Mouse (Mus musculus) limb, embryonic 10.5 days (tissue): Measurements from ENCODE around the gene Dbx1. TPM values are rescaled to one million over a fixed set of nuclear protein-coding genes. Genes with fewer than 3 reads are reported as not detected.
A peak's percentile ranks its signal among the peaks of the same experiment; 100 is the strongest.

ENCODE experiments used
- DNase-seq: peaks from one replicate; pipeline ENCODE4 v3.0.0-alpha.2; 2017; ENCODE audit warnings: low spot score
- H3K27ac ChIP-seq: fragments of 300-500 bp; sonication (generic); 2 replicates; pipeline ENCODE4 v1.5.1; 2016; ENCODE audit warnings: mild to moderate bottlenecking
- H3K27me3 ChIP-seq: fragments of 300-500 bp; sonication (generic); 2 replicates; pipeline ENCODE4 v1.6.1; 2016; ENCODE audit warnings: low read depth, mild to moderate bottlenecking; ENCODE audit not compliant: poor library complexity, severe bottlenecking
- H3K36me3 ChIP-seq: fragments of 300-500 bp; sonication (generic); 2 replicates; pipeline ENCODE4 v1.6.1; 2016; ENCODE audit warnings: mild to moderate bottlenecking, moderate library complexity
- H3K4me1 ChIP-seq: fragments of 300-500 bp; sonication (generic); 2 replicates; pipeline ENCODE4 v1.6.1; 2016
- H3K4me3 ChIP-seq: fragments of 300-500 bp; sonication (generic); 2 replicates; pipeline ENCODE4 v1.5.1; 2016; ENCODE audit warnings: mild to moderate bottlenecking, moderate library complexity
- H3K9me3 ChIP-seq: fragments of 300-500 bp; sonication (generic); replicated peaks from 2 replicates; pipeline ENCODE4 v1.6.1; 2016; ENCODE audit warnings: mild to moderate bottlenecking
- WGBS: fragments of 180-500 bp; shearing (Covaris S2); methylation state at CpG from one replicate; pipeline ENCODE4 v1.1.7; 2016; 5-methylcytosine and 5-hydroxymethylcytosine counted together
- polyA plus RNA-seq: library from polyadenylated mRNA; unstranded; fragments of >200 nt; fragmentation: Nextera tagmentation; extraction: Ambion mirVana; gene quantifications from 2 replicates; pipeline ENCODE4 v1.2.1, GENCODE M21; 2016

Gene Dbx1
- polyA plus RNA-seq, 1 experiment from 2014 or later = not detected

DNA sequence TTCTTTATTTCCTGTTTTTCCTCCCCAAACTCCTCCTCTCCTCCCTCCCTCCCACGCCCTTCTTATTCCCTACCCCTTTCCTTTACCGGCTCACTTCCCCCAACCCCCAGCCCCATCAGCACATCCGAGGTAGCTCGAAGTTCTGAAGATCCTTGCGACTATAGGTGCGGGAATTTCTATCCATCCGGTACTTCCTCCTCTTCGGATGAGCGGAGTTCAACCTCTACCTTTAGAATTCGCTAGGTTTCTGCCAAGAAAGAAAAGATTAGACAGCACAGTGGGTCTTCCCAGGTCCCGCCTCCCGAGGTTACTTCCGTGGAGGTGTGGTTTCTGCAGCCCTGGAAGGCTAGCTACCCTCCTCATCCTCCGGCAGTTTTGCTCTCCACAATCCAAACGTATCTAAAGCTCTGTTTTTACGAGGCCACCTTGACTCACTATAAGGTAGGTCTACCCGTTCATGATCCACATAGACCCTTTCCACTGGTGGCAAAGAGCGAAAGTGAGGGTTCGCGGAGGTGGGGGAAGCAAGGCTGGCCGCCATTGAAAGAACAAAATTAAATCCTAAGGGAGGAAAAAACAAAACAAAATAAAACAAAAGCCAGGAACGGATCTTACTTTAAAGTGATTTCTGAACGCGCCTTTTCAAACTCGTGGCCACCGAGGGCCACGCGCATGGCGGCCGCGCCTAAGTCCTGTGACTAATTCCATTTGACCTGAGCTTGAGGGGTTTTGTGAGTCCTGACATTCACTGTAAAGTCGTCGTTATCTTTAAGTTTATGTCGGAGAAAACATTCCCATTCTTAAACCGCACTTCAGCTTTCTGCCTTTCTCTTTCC is 2.5 kb upstream of the Dbx1 start:
- 2% methylated on average over 35 of the region's 35 CpGs for WGBS
- DNase-seq = peak; percentile 45
- H3K27ac ChIP-seq = no peak overlapping the region

DNA sequence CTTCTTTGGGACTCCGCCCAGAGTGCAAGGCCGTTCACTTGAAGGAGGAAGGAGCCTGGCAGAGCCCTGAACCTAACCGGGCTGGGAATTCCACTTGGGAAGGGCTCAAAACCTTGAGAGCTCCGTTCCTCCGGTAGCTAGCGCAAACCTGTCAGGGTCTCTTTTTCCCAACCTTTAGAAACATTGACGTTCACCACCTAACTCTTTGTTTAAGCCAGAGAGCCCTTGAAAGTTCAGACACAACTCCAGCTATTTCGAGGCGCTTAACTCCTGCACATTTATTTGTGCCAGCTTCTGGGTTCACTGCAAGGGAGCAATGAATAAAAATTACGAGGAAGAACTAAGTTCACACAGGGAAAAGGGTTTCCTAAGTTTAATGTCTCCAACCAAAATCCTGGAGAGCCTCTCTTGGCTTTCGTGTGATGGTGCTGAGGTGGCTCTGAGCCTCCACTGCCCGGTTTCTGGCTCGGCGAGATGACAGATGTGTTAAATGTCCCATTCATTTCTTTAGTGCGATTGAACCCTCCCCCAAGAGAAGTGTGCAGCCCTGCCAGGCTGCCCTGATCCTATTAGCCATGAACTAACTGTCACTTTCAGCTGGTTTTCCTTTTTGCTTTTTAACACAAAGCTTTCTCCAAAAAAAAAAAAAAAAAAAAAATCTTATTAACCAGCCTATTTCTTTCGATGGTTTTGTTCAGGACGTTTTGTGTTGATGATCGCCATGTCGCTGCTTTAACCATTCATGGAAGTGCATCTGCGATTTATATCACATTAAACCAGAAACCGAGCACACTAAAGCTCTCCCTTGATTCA is 1.4 kb upstream of the Dbx1 start:
- H3K4me1 ChIP-seq = peaks cover 38% of the 10 kb centered on the region
- H3K27me3 ChIP-seq = peaks cover 100% of the 10 kb centered on the region
- peak; percentile 49 for DNase-seq
- H3K9me3 ChIP-seq = no peaks in the 10 kb centered on the region
- no peak overlapping the region for H3K27ac ChIP-seq
- under 1% methylated on average over 21 of the region's 21 CpGs for WGBS
- H3K36me3 ChIP-seq = no peaks in the 10 kb centered on the region
- H3K4me3 ChIP-seq = no peak overlapping the region

More for the DNA sequence above, 2.5 kb upstream of the Dbx1 start:
- Histone ChIP-seq H3K27me3 (peaks cover 93% of the 10 kb centered on the region), H3K9me3 (no peaks in the 10 kb centered on the region), H3K36me3 (no peaks in the 10 kb centered on the region), H3K4me1 (peaks cover 27% of the 10 kb centered on the region), H3K4me3 (peak overlapping the region; percentile 36)

GRCm38 (mm10) chr7:49637281-49637680 is 632 bp upstream of the Dbx1 start:
- Histone ChIP-seq H3K9me3 (no peaks in the 10 kb centered on the region), H3K4me1 (peaks cover 41% of the 10 kb centered on the region), H3K27me3 (peaks cover 100% of the 10 kb centered on the region), H3K27ac (no peak overlapping the region), H3K4me3 (no peak overlapping the region), H3K36me3 (no peaks in the 10 kb centered on the region)
- no peak for DNase-seq
- under 1% methylated on average over 9 of the region's 9 CpGs for WGBS

- H3K4me1 ChIP-seq = peaks cover 43% of the 10 kb centered on the region
These were observed 678 bp downstream of the Dbx1 start for GRCm38 (mm10) chr7:49635971-49636370.

GRCm38 (mm10) chr7:49635074-49635621 is 1.5 kb downstream of the Dbx1 start:
- Histone ChIP-seq H3K4me1 (peaks cover 42% of the 10 kb centered on the region), H3K27me3 (peaks cover 100% of the 10 kb centered on the region), H3K36me3 (no peaks in the 10 kb centered on the region), H3K9me3 (no peaks in the 10 kb centered on the region), H3K27ac (no peak overlapping the region), H3K4me3 (no peak overlapping the region)
- peak; percentile 69 for DNase-seq
- WGBS = under 1% methylated on average over 35 of the region's 35 CpGs

More at GRCm38 (mm10) chr7:49635971-49636370, 678 bp downstream of the Dbx1 start:
- Histone ChIP-seq H3K4me3 (no peak overlapping the region), H3K27ac (no peak overlapping the region), H3K9me3 (no peaks in the 10 kb centered on the region), H3K27me3 (peaks cover 100% of the 10 kb centered on the region), H3K36me3 (no peaks in the 10 kb centered on the region)
- WGBS = under 1% methylated on average over 22 of the region's 22 CpGs
- peak; percentile 55 for DNase-seq

GRCm38 (mm10) chr7:49634291-49635073 is 2.2 kb downstream of the Dbx1 start:
- Histone ChIP-seq H3K27me3 (peaks cover 100% of the 10 kb centered on the region), H3K4me3 (peak overlapping the region; percentile 39), H3K4me1 (peaks cover 38% of the 10 kb centered on the region), H3K36me3 (no peaks in the 10 kb centered on the region), H3K27ac (no peak overlapping the region), H3K9me3 (no peaks in the 10 kb centered on the region)
- no peak for DNase-seq
- WGBS = under 1% methylated on average over 26 of the region's 26 CpGs

DNA sequence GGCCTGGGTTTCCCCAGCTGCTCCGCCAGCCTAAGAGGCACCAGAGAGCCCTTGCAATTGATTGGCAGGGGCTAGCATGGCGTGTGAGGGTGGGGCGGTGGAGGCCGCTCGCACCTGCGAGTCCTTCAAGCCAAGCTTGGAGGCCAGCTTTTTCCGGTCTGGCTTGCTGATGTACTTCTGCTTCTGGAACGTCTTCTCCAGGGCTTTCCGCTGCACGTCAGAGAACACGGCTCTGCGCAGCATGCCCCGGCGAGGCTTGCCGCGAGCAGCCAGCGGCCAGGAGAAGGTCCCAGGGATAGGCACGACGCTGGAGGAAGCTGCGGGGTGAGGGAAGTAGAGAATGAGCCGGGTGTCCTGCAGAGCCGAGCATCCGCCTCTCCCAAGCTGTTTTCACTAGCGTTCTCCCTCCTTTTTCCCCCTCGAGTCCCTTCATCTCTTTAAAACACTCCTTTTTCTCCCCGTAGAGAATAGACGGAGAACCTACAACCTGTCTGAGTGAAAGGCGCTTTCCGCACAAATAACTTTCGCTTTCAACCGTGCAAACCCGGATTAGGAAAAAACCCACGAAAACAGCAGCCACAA is 3.2 kb downstream of the Dbx1 start:
- H3K4me3 ChIP-seq = peak overlapping the region; percentile 39
- WGBS = under 1% methylated on average over 33 of the region's 33 CpGs
- H3K9me3 ChIP-seq = no peaks in the 10 kb centered on the region
- no peaks in the 10 kb centered on the region for H3K36me3 ChIP-seq
- peak; percentile 72 for DNase-seq
- H3K4me1 ChIP-seq = peaks cover 33% of the 10 kb centered on the region
- peaks cover 100% of the 10 kb centered on the region for H3K27me3 ChIP-seq
- H3K27ac ChIP-seq = no peak overlapping the region

DNA sequence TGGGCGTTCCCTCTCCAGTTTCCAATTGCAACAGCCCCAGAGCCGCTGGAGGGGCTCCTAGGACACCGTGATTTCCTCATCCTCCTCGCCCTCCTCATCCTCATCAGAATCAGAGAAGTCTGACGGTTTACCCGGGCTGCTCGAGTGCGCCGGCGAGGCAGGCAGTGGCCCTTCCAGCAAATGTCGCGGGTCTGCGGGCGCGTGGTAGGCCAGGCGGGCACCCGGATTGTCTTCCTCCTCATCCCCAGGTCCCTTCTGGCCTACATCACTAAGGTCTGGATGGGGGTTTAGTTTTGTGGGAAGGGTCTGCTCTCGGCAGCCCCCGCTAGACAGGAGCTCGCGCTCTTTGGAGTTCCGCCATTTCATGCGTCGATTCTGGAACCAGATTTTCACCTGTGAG is 4.3 kb downstream of the Dbx1 start:
- peaks cover 28% of the 10 kb centered on the region for H3K4me1 ChIP-seq
- H3K27me3 ChIP-seq = peaks cover 100% of the 10 kb centered on the region
- 3% methylated on average over 24 of the region's 24 CpGs for WGBS
- H3K4me3 ChIP-seq = peak overlapping the region; percentile 21; the same call in 1 of the 2 replicates
- no peak overlapping the region for H3K27ac ChIP-seq
- DNase-seq = peak; percentile 57
- no peaks in the 10 kb centered on the region for H3K9me3 ChIP-seq
- H3K36me3 ChIP-seq = no peaks in the 10 kb centered on the region

GRCm38 (mm10) chr7:49631885-49632284 is 4.8 kb downstream of the Dbx1 start:
- WGBS = 10% methylated on average over 9 of the region's 9 CpGs
- H3K4me3 ChIP-seq = no peak overlapping the region
- H3K27me3 ChIP-seq = peaks cover 100% of the 10 kb centered on the region
- H3K36me3 ChIP-seq = no peaks in the 10 kb centered on the region
- H3K9me3 ChIP-seq = no peaks in the 10 kb centered on the region
- DNase-seq = peak; percentile 35
- peaks cover 28% of the 10 kb centered on the region for H3K4me1 ChIP-seq
- H3K27ac ChIP-seq = no peak overlapping the region

DNA sequence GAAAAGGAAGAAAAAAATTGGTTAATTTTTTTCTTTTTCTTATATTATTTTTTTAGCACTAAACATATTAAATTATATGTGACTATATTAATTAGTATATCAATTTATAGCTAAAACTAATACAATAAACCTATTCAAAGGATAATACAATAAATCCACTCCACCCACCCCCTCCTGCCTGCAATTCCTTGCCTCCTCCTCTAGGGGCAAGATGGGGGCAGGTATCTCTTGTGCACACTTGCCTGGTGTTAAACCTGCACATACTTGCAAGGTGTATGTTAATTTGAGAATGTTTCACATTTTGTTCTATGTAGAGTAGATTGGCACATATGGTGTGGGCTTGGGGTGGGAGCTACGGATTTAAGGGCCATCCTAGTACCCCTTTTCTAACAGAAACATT is 16.5 kb downstream of the Dbx1 start:
- WGBS = 77% methylated on average over 1 of the region's 1 CpGs
- peaks cover 39% of the 10 kb centered on the region for H3K27me3 ChIP-seq

GRCm38 (mm10) chr7:49617087-49617486 is 19.6 kb downstream of the Dbx1 start:
- Histone ChIP-seq H3K27ac (no peak overlapping the region), H3K4me1 (no peaks in the 10 kb centered on the region), H3K27me3 (peaks cover 23% of the 10 kb centered on the region; the same call in 1 of the 2 replicates), H3K9me3 (no peaks in the 10 kb centered on the region), H3K36me3 (no peaks in the 10 kb centered on the region), H3K4me3 (no peak overlapping the region)
- DNase-seq = no peak
- WGBS = 81% methylated on average over 4 of the region's 4 CpGs

More for the DNA sequence above, 16.5 kb downstream of the Dbx1 start:
- Histone ChIP-seq H3K4me1 (no peaks in the 10 kb centered on the region), H3K27ac (no peak overlapping the region), H3K4me3 (no peak overlapping the region), H3K36me3 (no peaks in the 10 kb centered on the region), H3K9me3 (no peaks in the 10 kb centered on the region)
- no peak for DNase-seq

DNA sequence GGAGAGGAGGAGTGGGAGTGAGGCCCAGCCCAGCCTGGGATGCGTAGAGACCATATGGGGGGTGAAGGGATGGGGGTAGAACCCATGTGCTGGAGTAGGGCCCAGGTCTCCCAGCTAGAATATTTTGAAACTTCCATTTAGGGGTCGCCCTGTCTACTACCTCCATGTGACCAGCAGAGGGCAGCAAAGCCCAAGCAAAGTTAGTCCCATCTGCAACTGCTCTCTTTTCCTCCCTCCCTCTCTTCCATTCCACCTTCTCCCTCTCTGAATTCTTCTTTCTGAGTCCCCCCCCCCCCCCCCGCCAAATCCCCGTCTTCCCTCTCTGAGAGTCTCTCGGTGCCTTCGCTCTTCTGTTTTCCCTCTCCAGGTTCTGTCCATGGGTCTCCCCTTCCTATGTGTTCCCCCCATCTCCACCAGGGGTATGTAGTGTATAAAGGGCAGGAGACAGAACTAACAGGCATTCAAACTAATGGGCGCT is 20.4 kb downstream of the Dbx1 start:
- no peak overlapping the region for H3K27ac ChIP-seq
- peaks cover 23% of the 10 kb centered on the region; the same call in 1 of the 2 replicates for H3K27me3 ChIP-seq
- no peak overlapping the region for H3K4me3 ChIP-seq

More for the DNA sequence above, 20.4 kb downstream of the Dbx1 start:
- no peaks in the 10 kb centered on the region for H3K9me3 ChIP-seq
- WGBS = 12% methylated on average over 6 of the region's 7 CpGs
- H3K36me3 ChIP-seq = no peaks in the 10 kb centered on the region
- H3K4me1 ChIP-seq = no peaks in the 10 kb centered on the region
- peak; percentile 85 for DNase-seq
